16 mouse cellular contexts compared by ENCODE assay signal in the genomic region with DNA sequence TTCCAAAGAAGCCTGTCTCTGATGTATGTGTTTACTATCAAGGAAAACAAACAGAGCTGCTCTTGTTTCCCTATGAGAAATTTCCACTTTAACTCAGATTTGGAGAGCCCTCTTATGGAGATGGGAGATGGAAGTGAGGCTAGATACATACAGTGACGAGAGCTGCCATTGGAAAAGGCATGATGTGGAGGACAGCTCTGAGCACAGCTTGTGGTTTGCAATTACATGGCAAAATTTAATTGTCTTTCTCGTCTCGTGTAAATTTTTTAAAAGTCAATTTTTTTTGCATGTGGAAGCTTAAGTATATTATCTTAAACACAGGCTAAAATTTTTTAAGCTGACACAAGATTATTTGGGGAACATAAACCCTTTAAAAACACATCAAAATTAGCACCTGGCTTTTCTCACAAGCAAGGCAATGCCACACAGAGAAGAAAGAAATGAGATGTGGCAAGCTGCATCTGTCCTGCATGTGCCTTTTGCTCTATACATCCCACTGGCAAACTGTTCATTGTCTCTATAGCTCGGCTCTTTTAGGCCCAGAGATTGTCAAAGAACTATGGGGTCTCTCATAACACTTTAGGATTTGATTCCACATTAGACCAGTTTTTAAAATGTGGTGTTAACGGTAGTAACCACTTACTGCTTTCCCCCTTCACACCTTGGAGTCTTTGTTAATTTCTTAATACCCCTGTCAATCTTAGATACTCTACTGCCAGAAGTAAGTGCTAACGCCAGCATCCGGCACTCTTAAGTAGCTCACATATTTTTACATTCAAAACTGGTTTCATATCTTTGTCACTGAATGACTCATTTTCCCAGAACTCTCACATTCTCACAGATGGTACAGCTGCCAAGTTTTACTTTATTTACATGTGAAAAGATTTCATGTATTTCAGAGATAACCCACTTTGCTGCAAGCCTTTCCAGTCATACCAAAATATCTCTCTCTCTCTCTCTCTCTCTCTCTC. TPM values are rescaled to one million over a fixed set of nuclear protein-coding genes. Genes with fewer than 3 reads are reported as not detected.
A peak's percentile ranks its signal among the peaks of the same experiment; 100 is the strongest.
DNase-seq lines count a peak whose midpoint lies in the region; ATAC-seq and TF ChIP-seq lines count a peak whose summit lies in the region.
"Had no signal": no experiment of that assay in that cellular context is flagged by ENCODE, and none has a peak within 500 bp of the region (broad histone marks: within the 10 kb centered on the region; RNA-seq: fewer than 3 reads in every experiment).

No protein-coding gene starts in this region.

- no peak overlapping the region for H3K4me3 ChIP-seq in embryonic facial prominence, embryonic 14.5 days (ENCODE audit: low read depth, low read length)
- H3K4me3 ChIP-seq in embryonic facial prominence, embryonic 10.5 days: no peak overlapping the region
- H3K4me3 ChIP-seq in lung, embryonic 14.5 days (ENCODE audit: low read depth, low read length): no peak overlapping the region
- H3K4me3 ChIP-seq in MEL (ENCODE audit: control insufficient read depth in 1 of 2, insufficient read depth in 1 of 2, low read depth in 2 of 2, low read length in 2 of 2): no peak overlapping the region
- H3K4me3 ChIP-seq: layer of hippocampus, adult 2 months; stomach, embryonic 15.5 days had no signal

- no peak overlapping the region for H3K9ac ChIP-seq in embryonic facial prominence, embryonic 14.5 days (ENCODE audit: low read depth, low read length)
- no peak overlapping the region for H3K9ac ChIP-seq in lung, embryonic 14.5 days
- H3K9ac ChIP-seq in MEL (ENCODE audit: control insufficient read depth, low read depth, low read length, poor library complexity, severe bottlenecking): no peak overlapping the region
- H3K9ac ChIP-seq: stomach, embryonic 15.5 days had no signal

- no peaks in the 10 kb centered on the region for H3K9me3 ChIP-seq in embryonic facial prominence, embryonic 14.5 days (ENCODE audit: control insufficient read depth, low read length)
- no peaks in the 10 kb centered on the region for H3K9me3 ChIP-seq in embryonic facial prominence, embryonic 10.5 days
- H3K9me3 ChIP-seq in lung, embryonic 14.5 days (ENCODE audit: low read depth, low read length): no peaks in the 10 kb centered on the region
- H3K9me3 ChIP-seq in MEL (replicated peaks; ENCODE audit: insufficient read depth, low read length): no peaks in the 10 kb centered on the region
- H3K9me3 ChIP-seq: stomach, embryonic 15.5 days had no signal

- 60% methylated on average over 7 of the region's 7 CpGs for WGBS in embryonic facial prominence, embryonic 14.5 days
- WGBS in embryonic facial prominence, embryonic 10.5 days: 79% methylated on average over 7 of the region's 7 CpGs
- 46% methylated on average over 7 of the region's 7 CpGs for WGBS in lung, embryonic 14.5 days

- H3K27me3 ChIP-seq in embryonic facial prominence, embryonic 14.5 days (replicated peaks; ENCODE audit: control insufficient read depth, insufficient read depth, low read length): no peaks in the 10 kb centered on the region
- no peaks in the 10 kb centered on the region for H3K27me3 ChIP-seq in embryonic facial prominence, embryonic 10.5 days (replicated peaks; ENCODE audit: low read depth, poor library complexity, severe bottlenecking)
- H3K27me3 ChIP-seq in lung, embryonic 14.5 days (ENCODE audit: insufficient read depth, low read length): no peaks in the 10 kb centered on the region
- H3K27me3 ChIP-seq in MEL (ENCODE audit: control insufficient read depth in 1 of 2, insufficient read depth in 2 of 2, low read length in 2 of 2): no peaks in the 10 kb centered on the region; a peak in 1 of 4 replicates
- H3K27me3 ChIP-seq: stomach, embryonic 15.5 days had no signal

- TF ChIP-seq CTCF in lung, embryonic 14.5 days (IDR thresholded peaks at IDR 0.05; ENCODE audit: low read depth): no peak
- no peak for TF ChIP-seq CTCF in MEL (IDR thresholded peaks at IDR 0.05 in 2 of 3, conservative IDR thresholded peaks at IDR 0.05 in 1 of 3; ENCODE audit: control insufficient read depth in 1 of 3, insufficient read depth in 1 of 3, low read depth in 2 of 3, low read length in 3 of 3, poor library complexity in 1 of 3, severe bottlenecking in 1 of 3)

- peak; percentile 23 for DNase-seq in embryonic facial prominence, embryonic 14.5 days (ENCODE audit: low spot score)
- DNase-seq in embryonic facial prominence, embryonic 10.5 days (ENCODE audit: low spot score): no peak
- peak; percentile 69 for DNase-seq in lung, embryonic 14.5 days
- no peak for DNase-seq in lung, postnatal 10 days
- peak; percentile 15 for DNase-seq in MEL (ENCODE audit: low read depth, low spot score)
- peak; percentile 90 for DNase-seq in induced T-regulatory cell, adult 2 months (ENCODE audit: low read depth)
- DNase-seq in cerebellum, postnatal 10 days: no peak
- no peak for DNase-seq in ovary, postnatal 14 days (ENCODE audit: low spot score)
- DNase-seq: B cell, adult 2 months; heart, adult 18-20 months; heart, postnatal 4 days had no signal

- ATAC-seq in embryonic facial prominence, embryonic 14.5 days (ENCODE audit: low read depth): no peak
- no peak; the same call in 1 of the 2 replicates for ATAC-seq in lung, embryonic 14.5 days (ENCODE audit: insufficient read depth)
- ATAC-seq: intestine, embryonic 16.5 days had no signal

- TF ChIP-seq EP300 in MEL (IDR thresholded peaks at IDR 0.05; ENCODE audit: low read depth in 1 of 2, low read length in 2 of 2): no peak

- no peaks in the 10 kb centered on the region for H3K4me1 ChIP-seq in embryonic facial prominence, embryonic 14.5 days (ENCODE audit: control insufficient read depth, insufficient read depth, low read length)
- H3K4me1 ChIP-seq in embryonic facial prominence, embryonic 10.5 days: no peaks in the 10 kb centered on the region
- H3K4me1 ChIP-seq in lung, embryonic 14.5 days (ENCODE audit: insufficient read depth): no peaks in the 10 kb centered on the region
- H3K4me1 ChIP-seq in MEL (ENCODE audit: control insufficient read depth in 1 of 2, insufficient read depth in 2 of 2, low read length in 2 of 2): no peaks in the 10 kb centered on the region
- H3K4me1 ChIP-seq: stomach, embryonic 15.5 days had no signal

- H3K79me2 ChIP-seq in MEL (ENCODE audit: control insufficient read depth, insufficient read depth, low read length, poor library complexity): no peaks in the 10 kb centered on the region

- no peak overlapping the region for H3K27ac ChIP-seq in embryonic facial prominence, embryonic 14.5 days (replicated peaks; ENCODE audit: low read depth, low read length)
- no peak overlapping the region for H3K27ac ChIP-seq in embryonic facial prominence, embryonic 10.5 days (replicated peaks)
- no peak overlapping the region for H3K27ac ChIP-seq in lung, embryonic 14.5 days (ENCODE audit: low read depth)
- H3K27ac ChIP-seq in MEL (ENCODE audit: control insufficient read depth, low read depth, low read length): no peak overlapping the region
- H3K27ac ChIP-seq: stomach, embryonic 15.5 days had no signal

- TF ChIP-seq POLR2A in MEL (IDR thresholded peaks at IDR 0.05; ENCODE audit: control insufficient read depth in 1 of 2, insufficient read depth in 1 of 2, low read depth in 1 of 2, low read length in 2 of 2, poor library complexity in 1 of 2): no peak

- no peaks in the 10 kb centered on the region for H3K36me3 ChIP-seq in embryonic facial prominence, embryonic 14.5 days (ENCODE audit: control insufficient read depth, insufficient read depth, low read length)
- H3K36me3 ChIP-seq in embryonic facial prominence, embryonic 10.5 days (replicated peaks): no peaks in the 10 kb centered on the region
- H3K36me3 ChIP-seq in lung, embryonic 14.5 days (ENCODE audit: insufficient read depth): no peaks in the 10 kb centered on the region
- H3K36me3 ChIP-seq in MEL (ENCODE audit: control insufficient read depth in 1 of 2, insufficient read depth in 2 of 2, low read length in 2 of 2): no peaks in the 10 kb centered on the region
- H3K36me3 ChIP-seq: stomach, embryonic 15.5 days had no signal

- H3K4me2 ChIP-seq in embryonic facial prominence, embryonic 14.5 days (ENCODE audit: low read depth, low read length): no peak overlapping the region
- H3K4me2 ChIP-seq in lung, embryonic 14.5 days: no peak overlapping the region
- H3K4me2 ChIP-seq: stomach, embryonic 15.5 days had no signal

- TF ChIP-seq RAD21 in MEL (IDR thresholded peaks at IDR 0.05; ENCODE audit: low read depth, low read length): no peak

TF ChIP-seq in MEL, 35 proteins besides CTCF, POLR2A, EP300 and RAD21 (continues in another document):
- TF ChIP-seq ZNF384 (IDR thresholded peaks at IDR 0.05; ENCODE audit: low read depth, low read length) (no peak), MEF2A (IDR thresholded peaks at IDR 0.05; ENCODE audit: extremely low read depth, insufficient replicate concordance, low read depth, low read length, poor library complexity, severe bottlenecking) (no peak), ZC3H11A (IDR thresholded peaks at IDR 0.05; ENCODE audit: low read depth, low read length) (no peak), ELF1 (IDR thresholded peaks at IDR 0.05; ENCODE audit: low read depth, low read length) (no peak), TAL1 (IDR thresholded peaks at IDR 0.05; ENCODE audit: low read length) (no peak), USF2 (IDR thresholded peaks at IDR 0.05; ENCODE audit: borderline replicate concordance in 1 of 2, insufficient read depth in 1 of 2, low read depth in 1 of 2, low read length in 2 of 2) (no peak), E2F4 (IDR thresholded peaks at IDR 0.05; ENCODE audit: borderline replicate concordance, low read depth, low read length) (no peak), TCF12 (IDR thresholded peaks at IDR 0.05; ENCODE audit: low read depth, low read length) (no peak), TBP (IDR thresholded peaks at IDR 0.05; ENCODE audit: low read depth, low read length) (no peak), POLR2AphosphoS5 (IDR thresholded peaks at IDR 0.05; ENCODE audit: borderline replicate concordance, low read depth, low read length) (no peak), HCFC1 (IDR thresholded peaks at IDR 0.05; ENCODE audit: low read depth, low read length) (no peak), UBTF (IDR thresholded peaks at IDR 0.05; ENCODE audit: borderline replicate concordance, insufficient read depth, low read depth, low read length) (no peak), CHD1 (IDR thresholded peaks at IDR 0.05; ENCODE audit: low read depth, low read length) (no peak), USF1 (IDR thresholded peaks at IDR 0.05; ENCODE audit: low read depth, low read length) (no peak), MXI1 (IDR thresholded peaks at IDR 0.05; ENCODE audit: low read depth, low read length) (no peak), GABPA (IDR thresholded peaks at IDR 0.05; ENCODE audit: low read depth, low read length) (no peak)

RNA-seq across cellular contexts. Expression of gene Atp6v1g3, which starts 16.2 kb away (rescaled TPM):
- 0.17 and 0.35 TPM in 2 replicates for polyA plus RNA-seq in embryonic facial prominence, embryonic 14.5 days (2014; fragmentation: Nextera tagmentation; extraction: Ambion mirVana)
- not detected in 2 replicates for polyA plus RNA-seq in embryonic facial prominence, embryonic 10.5 days (2016; fragmentation: Nextera tagmentation; extraction: Ambion mirVana)
- polyA plus RNA-seq in lung, embryonic 14.5 days (2014; fragmentation: Nextera tagmentation; extraction: Ambion mirVana): not detected in 2 replicates
- not detected in 2 replicates for total RNA-seq in MEL (2012; rRNA removed)
- not detected for polyA plus RNA-seq in MEL (2012; ENCODE audit: insufficient read depth in 1 of 2, insufficient read length in 2 of 2, low read depth in 1 of 2, low replicate concordance in 2 of 2, missing spikeins in 1 of 2)
- total RNA-seq: common myeloid progenitor, adult 5-6 weeks; heart, adult 18-20 months; heart, postnatal 4 days; layer of hippocampus, adult 2 months; liver, adult 2 months had no signal
- polyA plus RNA-seq: intestine, embryonic 16.5 days; liver, adult 2 months; stomach, embryonic 15.5 days had no signal

Comparison
In these comparisons a context has a peak if more than half of its experiments do, and no peak if none do; other contexts are left out.
1. DNase-seq: peak in embryonic facial prominence, embryonic 14.5 days (single experiment), lung, embryonic 14.5 days (single experiment), MEL (single experiment) and induced T-regulatory cell, adult 2 months (single experiment); none in embryonic facial prominence, embryonic 10.5 days (single experiment), lung, postnatal 10 days (single experiment), cerebellum, postnatal 10 days (0 of 2) and ovary, postnatal 14 days (single experiment).